Mouse (Mus musculus) cerebellum, adult 8-10 months (tissue): Measurements from ENCODE around the gene Ap3m1.

Experiments used
- DNase-seq: peaks from one replicate; pipeline ENCODE4 v3.0.0; 2022

Ap3m1 gene

GRCm38 (mm10) chr14:21065490-21066162 is 13.3 kb upstream of the Ap3m1 start:
- no peak for DNase-seq

GRCm38 (mm10) chr14:21064321-21064720 is 12.0 kb upstream of the Ap3m1 start:
- no peak for DNase-seq

GRCm38 (mm10) chr14:21062766-21063513 is 10.6 kb upstream of the Ap3m1 start:
- DNase-seq, result no peak

- no peak for DNase-seq
These were observed 6.7 kb upstream of the Ap3m1 start for GRCm38 (mm10) chr14:21058972-21059371.

- peak; percentile 22 for DNase-seq
These were observed 1.3 kb upstream of the Ap3m1 start for GRCm38 (mm10) chr14:21053586-21053985.

- no peak for DNase-seq
These were observed 843 bp upstream of the Ap3m1 start for GRCm38 (mm10) chr14:21053151-21053550.

GRCm38 (mm10) chr14:21052781-21053130 is 448 bp upstream of the Ap3m1 start:
- peak; percentile 76 for DNase-seq

- DNase-seq, result no peak
These were observed 762 bp downstream of the Ap3m1 start for GRCm38 (mm10) chr14:21051380-21052111.

- DNase-seq, result peak; percentile 28
These were observed 1.6 kb downstream of the Ap3m1 start for GRCm38 (mm10) chr14:21050734-21051133.

GRCm38 (mm10) chr14:21048879-21049278 is 3.4 kb downstream of the Ap3m1 start:
- no peak for DNase-seq

GRCm38 (mm10) chr14:21047840-21048239 is 4.5 kb downstream of the Ap3m1 start:
- DNase-seq, result no peak

GRCm38 (mm10) chr14:21039623-21040022 is 12.7 kb downstream of the Ap3m1 start:
- DNase-seq, result no peak

GRCm38 (mm10) chr14:21039077-21039476 is 13.2 kb downstream of the Ap3m1 start:
- DNase-seq, result no peak

GRCm38 (mm10) chr14:21034791-21035190 is 17.5 kb downstream of the Ap3m1 start:
- no peak for DNase-seq

- no peak for DNase-seq
These were observed 18.0 kb downstream of the Ap3m1 start for GRCm38 (mm10) chr14:21034271-21034670.

GRCm38 (mm10) chr14:21031783-21032511 is 20.4 kb downstream of the Ap3m1 start:
- DNase-seq, result no peak

GRCm38 (mm10) chr14:21029025-21029659 is 23.2 kb downstream of the Ap3m1 start:
- DNase-seq, result no peak

GRCm38 (mm10) chr14:21027542-21027941 is 24.8 kb downstream of the Ap3m1 start:
- DNase-seq, result no peak

GRCm38 (mm10) chr14:21020435-21020834 is 31.9 kb downstream of the Ap3m1 start:
- no peak for DNase-seq

- DNase-seq, result peak; percentile 30
These were observed 33.3 kb downstream of the Ap3m1 start for GRCm38 (mm10) chr14:21018977-21019376.

GRCm38 (mm10) chr14:21017871-21018270 is 34.4 kb downstream of the Ap3m1 start:
- DNase-seq, result no peak

GRCm38 (mm10) chr14:21013800-21014334 is 38.4 kb downstream of the Ap3m1 start:
- DNase-seq, result no peak
